Mouse (Mus musculus) left cerebral cortex, adult 11 months (tissue): ENCODE measurements around the gene Cpox.

Experiments used
- DNase-seq: peaks from one replicate; pipeline ENCODE4 v3.0.0; 2022; ENCODE audit warnings: low spot score

Gene Cpox

DNA sequence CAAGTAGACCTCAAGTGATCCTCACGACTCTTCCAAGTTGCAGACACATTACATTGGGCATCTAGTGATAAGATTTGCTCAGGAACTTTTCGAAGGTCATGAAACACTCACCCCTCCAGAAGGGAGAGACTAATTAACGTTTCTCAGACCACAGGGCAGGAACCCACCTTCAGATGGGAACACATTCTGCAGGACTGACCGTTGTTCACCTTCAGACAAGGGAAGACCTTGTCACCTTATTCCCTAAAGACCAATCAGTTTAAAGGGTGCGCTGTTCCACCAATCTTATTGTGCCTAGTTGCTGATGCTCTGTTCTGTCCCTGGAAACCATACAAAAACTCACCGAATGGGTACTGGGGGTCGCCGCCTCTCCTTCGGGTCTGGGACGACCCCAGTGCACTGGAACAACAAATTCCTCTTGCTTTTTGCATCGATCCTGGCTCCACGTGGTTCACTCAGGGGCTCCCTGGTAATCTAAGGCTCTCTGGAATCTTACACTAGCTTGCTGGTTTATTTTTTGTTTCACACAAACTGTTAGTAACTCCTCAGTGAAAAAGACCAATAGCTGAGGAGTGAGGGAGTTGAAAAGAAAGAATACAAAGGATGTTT lies 30.8 kb downstream of the Cpox start:
- no peak for DNase-seq

DNA sequence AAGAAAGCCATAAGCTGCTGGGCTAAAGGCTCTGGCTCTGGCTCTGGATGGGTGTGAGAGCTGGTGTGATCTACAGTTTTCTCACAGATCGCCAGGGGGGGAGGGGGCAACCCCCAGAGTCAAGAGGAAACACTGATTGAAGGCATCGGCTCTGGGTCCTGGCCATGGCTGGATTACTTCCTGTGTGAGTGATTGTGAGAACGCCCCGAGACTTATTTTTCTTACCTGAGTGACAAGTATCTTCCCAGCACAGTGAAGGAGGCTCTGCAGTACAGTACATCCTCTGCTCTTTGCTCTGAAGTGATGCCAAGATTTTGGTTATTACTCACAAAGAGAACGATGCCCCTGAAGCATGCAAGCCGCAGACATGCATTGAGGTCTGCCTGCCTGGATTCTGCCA lies 31.7 kb downstream of the Cpox start:
- DNase-seq: no peak

DNA sequence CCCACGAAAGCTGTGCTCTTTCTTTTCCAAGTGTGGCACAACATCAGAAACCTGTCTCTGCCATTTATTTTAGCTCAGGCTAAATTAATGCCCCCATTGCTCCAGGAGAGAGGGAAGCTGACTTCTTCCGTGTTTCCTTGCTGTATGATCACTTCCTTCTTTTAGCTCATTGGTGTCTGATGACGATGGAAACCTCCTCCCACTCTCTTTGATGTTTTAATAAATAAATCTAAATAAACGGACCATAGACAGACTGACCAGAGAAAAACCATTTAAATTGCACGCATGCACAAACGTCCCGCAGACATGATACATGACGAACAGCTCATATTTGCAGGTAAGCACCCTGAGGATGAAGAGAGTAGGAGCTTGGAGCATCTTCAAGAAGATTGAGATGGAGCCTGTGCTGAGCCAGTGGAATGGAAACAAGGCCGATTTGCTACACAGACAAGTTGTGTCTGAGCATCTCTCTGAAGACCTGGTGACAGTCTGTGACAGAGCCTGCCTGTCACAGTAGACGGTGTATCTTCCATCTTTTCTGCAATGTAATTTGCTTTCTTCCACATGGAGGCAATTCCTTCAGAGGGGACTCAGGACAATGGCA lies 32.3 kb downstream of the Cpox start:
- DNase-seq: no peak

DNA sequence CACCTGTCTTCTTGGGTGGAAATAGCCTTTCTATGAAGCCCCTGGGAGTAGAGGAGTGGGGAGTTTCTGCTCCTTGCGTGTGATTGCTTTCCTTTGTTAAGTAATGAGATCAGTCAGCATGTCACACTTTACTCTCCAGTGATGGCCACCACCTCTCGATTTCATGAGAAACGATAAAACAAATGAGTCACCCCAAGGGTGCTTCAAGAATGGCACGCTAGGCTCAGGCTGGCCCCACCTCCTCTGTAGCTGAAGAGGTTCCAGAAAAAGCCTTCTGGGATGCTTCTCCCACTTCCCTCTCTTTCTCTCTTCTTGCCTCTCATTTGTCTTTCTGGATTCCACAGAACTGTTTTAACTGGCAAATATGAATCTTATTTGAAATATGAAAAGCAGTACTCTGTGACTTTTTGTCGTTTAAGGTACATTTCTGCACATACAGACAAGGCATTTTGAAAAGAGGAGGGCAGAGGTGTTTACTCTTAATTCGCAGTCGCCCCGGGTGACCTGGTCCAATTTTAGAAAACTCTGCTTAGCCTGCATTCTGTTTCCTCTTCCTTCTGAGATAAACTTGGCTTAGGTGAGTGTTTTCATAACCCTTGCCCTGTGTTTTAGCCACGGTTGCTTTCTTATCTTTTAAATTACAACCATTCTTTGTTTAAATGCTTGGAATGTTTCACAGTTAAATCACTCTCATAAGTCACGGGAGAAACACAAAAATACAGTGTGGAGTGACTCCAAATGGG lies 33.5 kb downstream of the Cpox start:
- DNase-seq: no peak

DNA sequence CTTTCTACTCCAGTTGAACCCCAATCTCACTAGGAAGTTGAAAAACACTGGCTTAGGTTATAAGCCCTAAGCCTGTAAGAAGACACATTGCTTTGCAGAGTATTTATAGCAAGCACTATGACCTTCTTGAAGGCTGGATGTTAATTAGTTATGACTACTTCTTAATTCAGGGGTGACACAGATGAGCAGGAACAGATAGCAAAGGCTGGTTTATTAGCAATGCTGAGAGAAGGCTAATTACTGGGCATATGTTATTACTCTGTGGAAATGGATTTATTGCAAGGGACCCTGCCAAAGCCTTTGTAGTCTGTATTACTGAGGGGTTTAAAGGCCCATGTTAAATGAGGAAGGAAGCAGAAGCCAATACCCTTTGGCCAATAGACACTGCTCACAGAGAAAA lies 34.9 kb downstream of the Cpox start:
- DNase-seq: no peak

- no peak for DNase-seq
Measured at GRCm38 (mm10) chr16:58707276-58707905, 37.3 kb downstream of the Cpox start.

DNA sequence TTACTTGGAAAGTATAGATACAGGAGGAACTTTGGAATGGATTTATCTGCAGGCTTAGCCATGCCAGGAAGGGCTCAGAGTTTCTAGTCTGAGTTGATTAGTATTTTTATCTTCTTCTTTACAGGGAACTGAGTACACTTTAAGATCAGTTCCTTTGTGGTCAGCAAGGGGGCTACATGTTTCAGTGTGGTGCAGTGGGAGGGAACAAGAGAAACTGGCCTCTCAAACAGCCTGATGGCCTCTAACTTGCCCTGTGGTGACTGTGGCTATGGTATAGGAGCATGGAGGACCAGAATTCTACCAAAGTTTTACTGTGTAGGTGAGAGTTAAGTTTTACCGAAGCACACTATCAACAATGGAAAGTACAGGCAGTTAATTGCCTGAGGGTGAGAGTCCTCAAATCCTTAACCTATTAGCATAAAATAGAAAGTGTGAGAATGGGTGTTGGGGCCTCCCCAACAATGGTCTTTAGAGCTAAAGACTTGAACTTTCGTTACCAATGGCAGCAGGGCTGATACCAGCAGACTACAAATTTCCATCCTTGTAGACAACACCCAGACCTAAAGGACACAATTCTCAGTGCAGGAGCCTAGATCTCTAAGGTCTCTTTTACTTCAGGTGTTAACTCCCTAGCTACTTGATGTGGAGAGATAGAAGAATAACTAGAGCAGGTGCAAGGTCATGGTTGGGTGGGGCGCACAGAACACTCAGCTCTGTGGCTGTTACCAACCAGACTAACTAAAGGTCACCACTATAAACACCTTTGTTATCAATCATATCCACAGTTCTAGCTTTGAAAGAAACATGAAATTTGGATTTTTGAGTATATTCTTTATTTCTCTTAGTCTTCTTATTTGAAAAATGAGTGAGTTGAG lies 38.7 kb downstream of the Cpox start:
- no peak for DNase-seq

DNA sequence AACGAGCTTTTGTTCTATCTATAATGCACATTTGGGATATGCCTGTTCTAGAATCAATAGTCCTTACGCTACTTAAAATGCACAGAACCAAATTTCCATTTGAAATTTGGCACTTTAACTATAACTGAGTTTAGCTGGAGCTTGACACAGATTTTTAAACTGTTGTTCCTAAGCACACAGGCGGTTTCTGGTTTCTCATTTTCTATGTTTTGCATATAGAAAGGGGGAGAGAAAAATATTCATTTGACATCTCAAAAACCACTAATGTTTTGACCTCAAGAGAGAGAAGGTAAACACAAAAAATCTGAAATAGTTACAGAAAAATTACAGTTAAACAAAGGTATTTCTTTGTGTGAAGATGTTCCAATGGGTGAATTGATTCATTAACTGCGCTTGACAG lies 39.4 kb downstream of the Cpox start:
- DNase-seq: no peak

DNA sequence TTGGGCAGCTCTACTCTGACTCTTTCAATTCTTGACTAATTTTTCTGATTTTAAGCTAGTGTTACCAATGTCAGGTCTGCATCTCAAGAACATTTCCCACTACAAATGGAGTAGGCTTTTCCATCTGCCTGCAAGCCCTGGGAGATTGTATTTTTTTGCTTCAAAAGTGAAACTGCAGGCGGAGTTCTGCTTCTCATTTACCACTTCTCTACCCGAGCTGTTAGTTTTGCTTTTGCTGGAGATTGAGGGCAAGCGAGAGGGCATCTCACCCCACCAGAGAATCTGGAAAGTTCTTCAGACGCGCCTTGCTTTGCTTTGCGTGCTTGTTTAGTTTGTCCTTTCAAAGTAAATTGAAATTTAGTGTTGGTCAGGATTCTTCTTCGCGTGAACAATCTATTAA lies 42.1 kb downstream of the Cpox start:
- DNase-seq: no peak

DNA sequence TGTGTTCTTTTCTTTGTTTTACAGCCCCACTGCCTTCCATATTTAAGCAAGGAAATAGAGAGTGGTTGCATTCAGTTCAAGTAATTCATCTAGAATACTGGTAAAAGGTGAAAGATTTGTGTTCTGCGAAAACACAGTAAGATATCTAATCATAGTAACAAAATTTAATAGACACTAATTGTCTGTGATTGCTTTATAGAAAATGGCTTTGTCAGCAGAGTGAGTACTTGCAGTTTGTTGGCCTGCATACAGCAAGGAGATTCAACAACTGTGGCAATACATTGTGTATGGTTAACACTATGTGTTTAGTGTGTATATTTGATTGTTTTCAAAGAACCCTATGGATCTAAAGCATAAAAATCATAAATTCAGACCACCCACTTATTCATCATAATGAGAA lies 43.0 kb downstream of the Cpox start:
- no peak for DNase-seq

DNA sequence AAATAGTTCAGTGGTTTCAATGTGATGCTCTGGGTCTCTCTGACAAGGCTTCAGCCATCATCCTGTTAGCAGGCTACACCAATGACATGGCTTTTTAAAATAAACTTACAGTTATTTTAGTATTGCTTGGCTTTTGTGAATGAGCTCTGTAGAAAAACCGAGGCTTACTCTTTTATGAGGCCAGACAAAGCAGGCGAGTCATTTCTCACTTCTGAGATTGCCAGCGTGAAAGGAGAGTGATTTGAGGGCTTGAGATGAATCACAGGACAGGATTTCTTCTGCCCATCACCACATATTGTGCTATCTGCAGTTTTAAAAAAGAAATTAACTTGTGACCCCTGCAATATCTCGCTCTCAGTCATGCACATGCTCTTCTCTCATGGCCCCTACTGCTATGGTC lies 44.9 kb downstream of the Cpox start:
- DNase-seq: no peak

DNA sequence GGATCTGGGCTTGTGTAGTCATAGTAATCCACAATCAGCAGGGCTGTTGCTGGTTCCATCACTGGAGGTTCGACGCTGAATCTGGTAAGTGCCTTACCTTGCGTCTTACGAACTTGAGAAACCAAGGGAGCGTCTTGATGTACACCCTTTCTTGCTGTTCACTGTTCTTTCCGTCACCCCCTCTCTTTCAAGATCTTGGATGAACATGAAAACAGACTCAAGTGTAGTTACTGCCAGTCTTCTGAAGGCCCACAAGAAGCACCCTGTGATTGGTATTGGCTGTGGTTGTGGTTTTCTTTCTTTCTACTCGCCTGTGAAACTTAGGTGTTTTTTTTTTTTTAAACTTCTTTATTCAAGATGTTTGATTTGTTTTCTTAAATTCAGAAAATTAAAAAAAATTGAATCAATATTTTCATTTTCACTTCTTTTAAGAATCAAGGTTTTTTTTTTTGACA lies 48.6 kb downstream of the Cpox start, which contains the start of gene Gpr15:
Gene Gpr15, minus strand, starts transcription at position 405 of the 455 bp plus-strand sequence.
- no peak for DNase-seq

DNA sequence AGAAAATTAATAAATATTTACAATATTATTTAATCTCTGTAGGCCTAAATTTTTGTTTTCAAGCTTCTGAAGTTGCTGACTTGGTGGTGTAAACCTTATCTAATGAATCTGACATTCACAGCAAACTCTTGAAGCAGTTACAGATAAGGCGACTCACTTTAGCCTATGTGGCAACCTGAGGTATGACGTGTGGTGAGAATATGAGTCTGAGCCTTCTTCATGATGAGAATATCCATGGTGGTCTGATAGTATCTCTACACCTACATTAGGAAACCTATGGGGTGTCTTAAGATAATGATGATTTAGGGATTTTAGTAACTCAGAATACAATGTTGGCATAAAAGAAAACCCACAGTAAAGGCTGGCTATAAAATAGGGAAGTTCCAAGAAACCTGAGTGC lies 52.2 kb downstream of the Cpox start:
- DNase-seq: no peak

- DNase-seq: no peak
Measured at GRCm38 (mm10) chr16:58726680-58727476, 56.8 kb downstream of the Cpox start.

GRCm38 (mm10) chr16:58727477-58728131 lies 57.5 kb downstream of the Cpox start, which contains the start of gene Cldnd1:
Cldnd1 (plus strand) TSS chr16:58727910.
- peak; percentile 93 for DNase-seq

GRCm38 (mm10) chr16:58728176-58728671 lies 58.1 kb downstream of the Cpox start:
- no peak for DNase-seq

DNA sequence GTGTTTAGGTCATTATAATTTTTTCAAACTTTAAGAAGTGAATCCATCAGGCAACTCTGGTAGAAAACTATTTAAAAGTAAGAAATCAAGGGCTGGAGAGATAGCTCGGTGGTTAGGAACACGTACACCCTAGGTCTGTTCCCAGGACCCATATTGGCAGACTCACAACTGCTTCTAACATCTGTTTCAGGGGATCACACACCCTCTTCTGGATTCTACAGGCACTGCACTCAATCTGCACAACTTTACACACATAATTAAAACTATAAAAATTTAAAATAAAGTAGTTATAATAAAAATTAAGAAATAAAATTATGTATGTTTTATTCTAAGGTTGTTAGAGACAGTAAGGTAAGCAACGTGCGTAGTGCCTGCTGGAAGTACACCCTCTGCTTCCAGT lies 68.1 kb downstream of the Cpox start:
- no peak for DNase-seq

- no peak for DNase-seq
Measured at GRCm38 (mm10) chr16:58738800-58739199, 68.7 kb downstream of the Cpox start.

DNA sequence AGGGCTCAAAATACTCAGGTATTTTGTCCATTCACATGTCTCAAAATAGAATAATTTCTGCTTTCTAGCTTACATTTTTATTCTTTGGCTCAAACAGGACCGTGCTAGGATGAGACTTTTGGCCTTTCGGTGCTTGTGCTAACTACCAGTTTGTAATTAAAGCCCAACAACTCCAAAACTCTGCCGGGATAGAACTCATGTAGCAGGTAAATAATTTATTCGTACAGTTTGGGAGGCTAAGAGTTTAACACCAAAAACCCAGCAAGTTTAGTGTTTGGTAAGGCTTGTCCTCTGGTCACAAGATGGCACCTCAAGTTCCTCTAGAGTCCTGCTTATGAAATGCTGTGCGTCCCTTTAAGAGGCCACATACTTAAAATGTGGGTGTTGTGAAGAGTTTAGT lies 70.7 kb downstream of the Cpox start:
- no peak for DNase-seq

GRCm38 (mm10) chr16:58746715-58747114 lies 76.6 kb downstream of the Cpox start:
- no peak for DNase-seq
